Mouse (Mus musculus) C2C12 (cell line): Measurements from ENCODE around the gene Esr2. TPM values are rescaled to one million over a fixed set of nuclear protein-coding genes. Genes with fewer than 3 reads are reported as not detected.

ENCODE experiments used
- H3K27me3 ChIP-seq: one replicate; pipeline ENCODE4 v1.6.1; 2011; ENCODE audit not compliant: control insufficient read depth, insufficient read depth, insufficient read length
- H3K36me3 ChIP-seq: one replicate; pipeline ENCODE4 v1.6.1; 2011; ENCODE audit not compliant: control insufficient read depth, insufficient read depth
- H3K4me3 ChIP-seq: one replicate; pipeline ENCODE4 v1.5.1; 2011; ENCODE audit warnings: mild to moderate bottlenecking, control low read depth; ENCODE audit not compliant: poor library complexity, insufficient read depth, severe bottlenecking
- H3K79me2 ChIP-seq: one replicate; pipeline ENCODE4 v1.6.1; 2011; ENCODE audit not compliant: control insufficient read depth, insufficient read depth
- H3K79me3 ChIP-seq: one replicate; pipeline ENCODE4 v1.6.1; 2011; ENCODE audit warnings: low read depth, control low read depth
- H3ac ChIP-seq: one replicate; pipeline ENCODE3; 2011; ENCODE audit warnings: low read depth; ENCODE audit not compliant: control insufficient read depth, insufficient read length
- CEBPB ChIP-seq: IDR thresholded peaks from one replicate; pipeline ENCODE4 v1.6.1; 2011; ENCODE audit warnings: low read depth, mild to moderate bottlenecking, control low read depth, moderate library complexity
- CTCF ChIP-seq: IDR thresholded peaks from one replicate; pipeline ENCODE4 v1.5.1; 2011; ENCODE audit not compliant: control insufficient read depth, insufficient read depth, insufficient read length
- FOSL1 ChIP-seq: IDR thresholded peaks from one replicate; pipeline ENCODE4 v1.8.0; 2011; ENCODE audit warnings: mild to moderate bottlenecking, low read length; ENCODE audit not compliant: poor library complexity, insufficient read depth, severe bottlenecking
- MAX ChIP-seq: IDR thresholded peaks from one replicate; pipeline ENCODE4 v1.6.1; 2011; ENCODE audit warnings: mild to moderate bottlenecking, control low read depth
- MYOD1 ChIP-seq: IDR thresholded peaks from one replicate; pipeline ENCODE4 v1.6.1; 2011; ENCODE audit warnings: low read depth; ENCODE audit not compliant: control insufficient read depth, insufficient read length
- MYOG ChIP-seq: IDR thresholded peaks from one replicate; pipeline ENCODE4 v1.6.1; 2011; ENCODE audit not compliant: control insufficient read depth, insufficient read length; ENCODE audit errors: extremely low read depth
- USF1 ChIP-seq: IDR thresholded peaks from one replicate; pipeline ENCODE4 v1.6.1; 2011; ENCODE audit warnings: low read depth, mild to moderate bottlenecking, control low read depth, moderate library complexity
- polyA plus RNA-seq: library from polyadenylated mRNA; unstranded; fragments of >200 nt; fragmentation: generic; extraction: Trizol; gene quantifications from one replicate; pipeline ENCODE4 v1.2.1, GENCODE M21; 2012; ENCODE audit warnings: missing spikeins

Esr2 gene
- polyA plus RNA-seq, 1 experiment: 0.19 TPM

- H3K79me3 ChIP-seq: no peaks in the 10 kb centered on the region
- no peak overlapping the region for H3ac ChIP-seq
- no peak overlapping the region for H3K4me3 ChIP-seq
- H3K79me2 ChIP-seq: no peaks in the 10 kb centered on the region
- H3K27me3 ChIP-seq: no peaks in the 10 kb centered on the region
- TF ChIP-seq USF1 (no peak), MAX (no peak), MYOG (no peak), CEBPB (no peak), MYOD1 (no peak), CTCF (no peak), FOSL1 (no peak)
- no peaks in the 10 kb centered on the region for H3K36me3 ChIP-seq
These were observed 20.0 kb upstream of the Esr2 start for GRCm38 (mm10) chr12:76197071-76197470.

GRCm38 (mm10) chr12:76196709-76197054 is 19.6 kb upstream of the Esr2 start:
- Histone ChIP-seq H3K36me3 (no peaks in the 10 kb centered on the region), H3K4me3 (no peak overlapping the region), H3K79me3 (no peaks in the 10 kb centered on the region), H3K27me3 (no peaks in the 10 kb centered on the region), H3K79me2 (no peaks in the 10 kb centered on the region), H3ac (no peak overlapping the region)
- no peak for TF ChIP-seq MAX
- peak; percentile 28 for TF ChIP-seq CTCF
- no peak for TF ChIP-seq MYOD1

- peak overlapping the region; percentile 37 for H3ac ChIP-seq
- no peaks in the 10 kb centered on the region for H3K79me2 ChIP-seq
- H3K79me3 ChIP-seq: no peaks in the 10 kb centered on the region
- no peaks in the 10 kb centered on the region for H3K36me3 ChIP-seq
- TF ChIP-seq MYOG (no peak), MYOD1 (no peak), FOSL1 (no peak), USF1 (no peak), CEBPB (no peak), MAX (no peak), CTCF (no peak)
- no peaks in the 10 kb centered on the region for H3K27me3 ChIP-seq
- no peak overlapping the region for H3K4me3 ChIP-seq
These were observed 19.1 kb upstream of the Esr2 start for GRCm38 (mm10) chr12:76195912-76196708.

GRCm38 (mm10) chr12:76194526-76194925 is 17.5 kb upstream of the Esr2 start:
- H3K4me3 ChIP-seq: no peak overlapping the region
- no peaks in the 10 kb centered on the region for H3K36me3 ChIP-seq
- H3K27me3 ChIP-seq: no peaks in the 10 kb centered on the region
- no peak overlapping the region for H3ac ChIP-seq
- no peaks in the 10 kb centered on the region for H3K79me3 ChIP-seq
- TF ChIP-seq MYOG (no peak), FOSL1 (no peak), CEBPB (no peak), MAX (no peak), MYOD1 (no peak), CTCF (no peak), USF1 (no peak)
- no peaks in the 10 kb centered on the region for H3K79me2 ChIP-seq

- H3ac ChIP-seq: no peak overlapping the region
- H3K79me3 ChIP-seq: no peaks in the 10 kb centered on the region
- H3K4me3 ChIP-seq: no peak overlapping the region
- no peaks in the 10 kb centered on the region for H3K27me3 ChIP-seq
- H3K36me3 ChIP-seq: no peaks in the 10 kb centered on the region
- no peaks in the 10 kb centered on the region for H3K79me2 ChIP-seq
- TF ChIP-seq FOSL1 (no peak), MYOD1 (no peak), MAX (no peak), MYOG (no peak), USF1 (no peak), CEBPB (no peak)
These were observed 13.9 kb upstream of the Esr2 start for GRCm38 (mm10) chr12:76190940-76191339.

- no peak overlapping the region for H3K4me3 ChIP-seq
- no peaks in the 10 kb centered on the region for H3K36me3 ChIP-seq
- H3K27me3 ChIP-seq: no peaks in the 10 kb centered on the region
- no peak overlapping the region for H3ac ChIP-seq
- TF ChIP-seq MAX: no peak
- TF ChIP-seq CEBPB: no peak
- TF ChIP-seq FOSL1: no peak
- TF ChIP-seq CTCF: peak; percentile 8
- no peak for TF ChIP-seq MYOG
- no peak for TF ChIP-seq USF1
- no peaks in the 10 kb centered on the region for H3K79me2 ChIP-seq
- H3K79me3 ChIP-seq: no peaks in the 10 kb centered on the region
These were observed 10.8 kb upstream of the Esr2 start for GRCm38 (mm10) chr12:76187849-76188248.
